Mouse (Mus musculus) hindbrain, postnatal 0 days (tissue): Measurements from ENCODE around the gene Krtap4-2. TPM values are rescaled to one million over a fixed set of nuclear protein-coding genes. Genes with fewer than 3 reads are reported as not detected.
"Not testable (repeated sequence)": the region's sequence is repeated elsewhere in the genome, so short reads cannot be mapped to it uniquely, and the experiment has no call there.

Experiments used
- ATAC-seq: fragments of 200-750 bp; cut with Nextera tagmentation; 2 replicates; pipeline ENCODE4 v1.8.0; 2017; ENCODE audit warnings: mild to moderate bottlenecking, moderate TSS enrichment, moderate library complexity
- DNase-seq: peaks from one replicate; pipeline ENCODE4 v3.0.0-alpha.2; 2015; ENCODE audit warnings: low spot score
- H3K27ac ChIP-seq: fragments of 300-500 bp; sonication (generic); 2 replicates; pipeline ENCODE4 v1.5.1; 2014; ENCODE audit warnings: mild to moderate bottlenecking
- H3K27me3 ChIP-seq: fragments of 300-500 bp; sonication (generic); 2 replicates; pipeline ENCODE4 v1.6.1; 2014; ENCODE audit warnings: low read length, mixed read lengths; ENCODE audit not compliant: insufficient read depth
- H3K36me3 ChIP-seq: fragments of 300-500 bp; sonication (generic); 2 replicates; pipeline ENCODE4 v1.6.1; 2014; ENCODE audit warnings: low read length, mixed read lengths; ENCODE audit not compliant: insufficient read depth
- H3K4me1 ChIP-seq: fragments of 300-500 bp; sonication (generic); 2 replicates; pipeline ENCODE4 v1.6.1; 2014; ENCODE audit warnings: antibody characterized with exemption, low read length, mixed read lengths; ENCODE audit not compliant: insufficient read depth
- H3K4me2 ChIP-seq: fragments of 300-500 bp; sonication (generic); 2 replicates; pipeline ENCODE4 v1.6.1; 2014; ENCODE audit warnings: low read depth, mild to moderate bottlenecking, low read length, moderate library complexity, mixed read lengths
- H3K4me3 ChIP-seq: fragments of 300-500 bp; sonication (generic); 2 replicates; pipeline ENCODE4 v1.5.1; 2014; ENCODE audit warnings: low read length
- H3K9ac ChIP-seq: fragments of 300-500 bp; sonication (generic); replicated peaks from 2 replicates; pipeline ENCODE4 v1.6.1; 2014; ENCODE audit warnings: mild to moderate bottlenecking, low read length, moderate library complexity, mixed read lengths
- H3K9me3 ChIP-seq: fragments of 300-500 bp; sonication (generic); 2 replicates; pipeline ENCODE4 v1.6.1; 2016; ENCODE audit warnings: low read length, mixed read lengths
- CTCF ChIP-seq: IDR thresholded peaks from 2 replicates; pipeline ENCODE4 v1.5.1; 2016; ENCODE audit warnings: antibody characterized with exemption, control low read depth, low read depth
- WGBS: fragments of 180-500 bp; shearing (Covaris S2); extraction: QIAGEN DNeasy Blood & Tissue Kit; methylation state at CpG from one replicate; pipeline ENCODE4 v1.1.7; 2014; 5-methylcytosine and 5-hydroxymethylcytosine counted together
- polyA plus RNA-seq: library from polyadenylated mRNA; unstranded; fragments of >200 nt; fragmentation: Nextera tagmentation; extraction: Ambion mirVana; gene quantifications from 2 replicates; pipeline ENCODE4 v1.2.1, GENCODE M21; 2015
- total RNA-seq: library from RNA; depleted of rRNA; stranded (reverse); fragments of >200 nt; gene quantifications from 2 replicates; pipeline ENCODE4 v1.2.3, GENCODE M21; 2014

The Krtap4-2 gene
- total and polyA plus RNA-seq, 2 experiments from 2014 or later: not detected

DNA sequence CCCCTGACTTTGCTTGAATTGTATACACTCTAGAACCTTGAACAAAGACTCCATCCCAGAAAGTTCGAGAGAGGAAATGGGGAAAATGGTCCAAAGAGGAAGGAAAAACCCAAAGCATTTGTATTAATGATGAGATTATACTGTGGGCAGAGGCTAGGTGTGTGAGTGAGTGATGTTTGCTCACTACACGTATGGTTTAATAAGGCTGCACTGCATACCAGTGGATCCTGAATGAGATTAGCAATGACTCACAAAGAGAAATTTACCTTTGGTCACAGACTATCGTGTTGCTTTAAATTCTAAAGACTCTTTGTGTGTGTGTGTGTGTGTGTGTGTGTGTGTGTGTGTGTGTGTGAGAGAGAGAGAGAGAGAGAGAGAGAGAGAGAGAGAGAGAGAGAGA lies 4.0 kb downstream of the Krtap4-2 start:
- no peak for ATAC-seq
- no peak for TF ChIP-seq CTCF
- Histone ChIP-seq H3K4me3 (no peak overlapping the region), H3K4me1 (no peaks in the 10 kb centered on the region), H3K4me2 (no peak overlapping the region), H3K36me3 (no peaks in the 10 kb centered on the region), H3K27ac (no peak overlapping the region), H3K9me3 (no peaks in the 10 kb centered on the region), H3K9ac (no peak overlapping the region), H3K27me3 (no peaks in the 10 kb centered on the region)
- WGBS: 80% methylated on average over 3 of the region's 3 CpGs
- no peak for DNase-seq

DNA sequence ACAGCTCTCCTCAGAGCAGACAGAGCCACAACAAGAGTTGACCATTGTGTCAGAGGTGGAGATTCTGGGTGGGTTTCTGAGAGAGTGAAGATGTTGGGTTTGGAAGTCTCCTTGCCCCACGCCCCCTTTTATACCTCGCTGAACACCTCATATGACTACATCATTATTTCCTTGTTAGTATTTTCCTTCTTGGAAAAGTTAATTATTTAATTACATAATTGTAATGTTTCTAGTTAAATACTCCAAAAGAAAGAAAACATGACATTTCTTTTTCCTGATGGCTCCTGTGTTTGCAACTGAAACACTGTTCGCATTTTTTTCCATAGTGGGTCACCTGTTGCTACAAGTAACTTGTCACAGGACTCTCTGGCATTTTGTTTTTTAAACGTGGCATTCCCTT lies 6.7 kb downstream of the Krtap4-2 start, which contains the start of gene Krtap4-1:
Gene Krtap4-1 (minus strand): TSS at position 101 of the 400 bp plus-strand sequence.
- WGBS: 86% methylated on average over 4 of the region's 4 CpGs
- no peak for ATAC-seq
- TF ChIP-seq CTCF: no peak

DNA sequence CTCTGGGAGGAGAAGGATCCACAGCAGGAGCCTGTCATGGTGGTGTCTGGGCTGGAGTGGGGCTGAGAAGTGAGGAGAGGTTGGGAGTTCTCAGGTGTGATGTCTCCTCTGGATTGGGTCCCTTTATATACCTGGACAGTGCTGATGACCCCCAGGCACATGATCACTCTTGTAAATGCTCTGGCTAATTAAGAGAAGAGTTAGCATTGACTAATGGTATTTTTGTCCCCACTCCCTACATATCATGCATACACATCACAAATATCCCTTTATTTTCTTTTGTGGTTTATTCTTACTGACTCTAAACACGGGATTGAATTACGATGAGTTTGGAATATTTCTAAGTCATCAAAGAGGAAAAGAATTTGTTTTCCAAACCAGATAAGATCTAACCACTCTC lies 14.5 kb downstream of the Krtap4-2 start, which contains the start of gene Gm11562:
Gene Gm11562 (minus strand): TSS at position 101 of the 400 bp plus-strand sequence.
- 89% methylated on average over 2 of the region's 2 CpGs for WGBS
- H3K9ac ChIP-seq: no peak within 1 kb of the TSS
- no peak for TF ChIP-seq CTCF
- H3K4me2 ChIP-seq: no peak within 1 kb of the TSS
- no peak within 1 kb of the TSS for H3K27ac ChIP-seq
- ATAC-seq: no peak
- H3K9me3 ChIP-seq: no peaks in the 10 kb centered on the region
- no peaks in the 10 kb centered on the region for H3K4me1 ChIP-seq
- no peak for DNase-seq
- no peaks in the 10 kb centered on the region for H3K27me3 ChIP-seq
- H3K36me3 ChIP-seq: no peaks in the 10 kb centered on the region
- H3K4me3 ChIP-seq: no peak within 1 kb of the TSS

More for the DNA sequence above, 6.7 kb downstream of the Krtap4-2 start, which contains the start of gene Krtap4-1:
- no peak within 1 kb of the TSS for H3K4me2 ChIP-seq
- H3K36me3 ChIP-seq: no peaks in the 10 kb centered on the region
- DNase-seq: no peak
- no peak within 1 kb of the TSS for H3K27ac ChIP-seq
- H3K9ac ChIP-seq: no peak within 1 kb of the TSS
- H3K9me3 ChIP-seq: no peaks in the 10 kb centered on the region
- no peaks in the 10 kb centered on the region for H3K4me1 ChIP-seq
- H3K27me3 ChIP-seq: no peaks in the 10 kb centered on the region
- H3K4me3 ChIP-seq: no peak within 1 kb of the TSS

DNA sequence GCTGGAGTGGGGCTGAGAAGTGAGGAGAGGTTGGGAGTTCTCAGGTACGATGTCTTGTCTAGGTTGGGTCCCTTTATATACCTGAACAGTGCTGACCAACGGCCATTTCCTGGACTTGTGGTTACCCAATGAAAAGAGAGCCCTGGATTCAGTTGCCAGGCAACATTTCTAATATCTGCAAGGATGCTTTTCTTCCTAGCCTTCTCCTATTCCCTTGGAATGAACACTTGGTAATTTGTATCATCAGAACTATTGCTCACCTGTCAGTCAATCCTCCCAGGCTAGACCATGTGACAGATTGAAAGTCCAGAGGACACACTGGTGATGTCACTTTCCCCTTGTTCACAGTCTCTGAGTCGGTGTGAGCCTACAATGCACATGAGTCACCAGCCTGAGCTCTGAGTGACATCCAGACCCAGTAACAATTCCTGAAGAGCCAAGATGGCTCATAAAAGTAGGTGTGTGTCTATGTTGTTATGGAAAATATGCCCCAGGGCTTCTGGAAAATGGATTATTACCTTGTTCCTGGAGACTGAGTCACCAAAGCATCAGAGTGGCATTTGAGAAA lies 20.0 kb downstream of the Krtap4-2 start, which contains the start of gene Krtap2-4:
Gene Krtap2-4 (minus strand): TSS at position 51 of the 568 bp plus-strand sequence.
- 58% methylated on average over 3 of the region's 3 CpGs for WGBS
- ATAC-seq (peak; percentile 21; the same call in 1 of the 2 replicates), DNase-seq (peak; percentile 2)
- TF ChIP-seq CTCF: no peak
- Histone ChIP-seq H3K27ac (no peak within 1 kb of the TSS), H3K36me3 (no peaks in the 10 kb centered on the region), H3K9me3 (no peaks in the 10 kb centered on the region), H3K4me2 (no peak within 1 kb of the TSS), H3K9ac (no peak within 1 kb of the TSS), H3K4me1 (no peaks in the 10 kb centered on the region), H3K27me3 (no peaks in the 10 kb centered on the region), H3K4me3 (no peak within 1 kb of the TSS)

DNA sequence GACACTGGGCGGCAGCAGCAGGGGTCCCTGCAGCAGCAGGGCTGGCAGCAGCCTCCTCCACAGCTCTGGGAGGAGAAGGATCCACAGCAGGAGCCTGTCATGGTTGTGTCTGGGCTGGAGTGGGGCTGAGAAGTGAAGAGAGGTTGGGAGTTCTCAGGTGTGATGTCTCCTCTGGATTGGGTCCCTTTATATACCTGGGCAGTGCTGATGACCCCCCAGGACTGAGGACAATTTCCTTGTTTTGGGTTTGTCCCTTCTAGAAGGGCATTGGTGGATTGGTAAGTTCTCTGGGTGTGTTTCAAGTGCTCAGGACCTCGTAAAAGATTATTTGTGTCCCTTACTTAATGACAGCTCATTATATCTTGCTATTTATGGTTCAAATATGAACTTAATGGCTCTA lies 24.8 kb downstream of the Krtap4-2 start, which contains the start of gene Gm11937:
Gene Gm11937 (minus strand): TSS at position 101 of the 400 bp plus-strand sequence.
- H3K9ac ChIP-seq, DNase-seq, H3K27ac ChIP-seq, H3K9me3 ChIP-seq, H3K4me2 ChIP-seq, ATAC-seq, H3K36me3 ChIP-seq, H3K4me1 ChIP-seq, H3K4me3 ChIP-seq, H3K27me3 ChIP-seq: not testable (repeated sequence)
- WGBS: 72% methylated on average over 1 of the region's 2 CpGs

DNA sequence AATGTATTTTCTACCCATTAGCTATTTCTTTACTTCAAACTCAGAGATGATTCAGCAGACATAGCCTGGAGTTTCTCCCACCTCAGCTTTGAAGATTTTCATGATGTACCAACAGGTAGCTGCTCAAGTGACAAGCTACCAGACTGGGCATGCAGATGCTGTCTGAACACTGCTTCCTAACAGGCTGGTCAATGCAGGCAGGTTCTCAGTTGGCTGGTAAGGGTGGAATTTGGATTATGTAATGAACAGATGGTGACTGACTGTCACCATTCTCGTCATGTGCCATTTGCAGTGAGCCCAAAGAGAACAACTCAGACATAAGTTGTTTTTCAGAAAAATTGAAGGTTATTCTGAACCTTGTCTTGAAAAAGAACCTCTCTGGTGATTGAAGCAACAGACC lies 25.8 kb downstream of the Krtap4-2 start:
- H3K4me1 ChIP-seq: no peaks in the 10 kb centered on the region
- no peak for TF ChIP-seq CTCF
- 60% methylated on average over 1 of the region's 1 CpGs for WGBS
- H3K9ac ChIP-seq: no peak overlapping the region
- no peaks in the 10 kb centered on the region for H3K36me3 ChIP-seq
- no peak overlapping the region for H3K4me2 ChIP-seq
- no peak overlapping the region for H3K4me3 ChIP-seq
- no peak overlapping the region for H3K27ac ChIP-seq
- ATAC-seq (no peak), DNase-seq (no peak)
- H3K27me3 ChIP-seq: no peaks in the 10 kb centered on the region
- no peaks in the 10 kb centered on the region for H3K9me3 ChIP-seq

DNA sequence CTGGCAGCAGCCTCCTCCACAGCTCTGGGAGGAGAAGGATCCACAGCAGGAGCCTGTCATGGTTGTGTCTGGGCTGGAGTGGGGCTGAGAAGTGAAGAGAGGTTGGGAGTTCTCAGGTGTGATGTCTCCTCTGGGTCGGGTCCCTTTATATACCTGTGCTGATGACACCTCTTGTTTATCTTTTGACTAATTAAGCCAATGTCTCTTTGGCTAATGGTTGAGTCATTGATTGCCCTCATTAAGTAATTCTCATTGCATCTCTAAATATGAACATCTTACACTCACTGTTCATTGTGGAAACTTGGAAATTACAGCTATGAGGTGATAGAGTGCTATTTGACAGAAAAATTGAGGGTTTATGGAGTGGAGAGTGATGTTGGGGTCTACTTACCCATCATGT lies 31.7 kb downstream of the Krtap4-2 start, which contains the start of gene Gm11938:
Gene Gm11938 (minus strand): TSS at position 101 of the 400 bp plus-strand sequence.
- DNase-seq, H3K4me1 ChIP-seq, H3K9ac ChIP-seq, H3K4me2 ChIP-seq, H3K9me3 ChIP-seq, H3K27ac ChIP-seq, H3K4me3 ChIP-seq, ATAC-seq, H3K27me3 ChIP-seq, H3K36me3 ChIP-seq: not testable (repeated sequence)
- WGBS: 76% methylated on average over 1 of the region's 1 CpGs

DNA sequence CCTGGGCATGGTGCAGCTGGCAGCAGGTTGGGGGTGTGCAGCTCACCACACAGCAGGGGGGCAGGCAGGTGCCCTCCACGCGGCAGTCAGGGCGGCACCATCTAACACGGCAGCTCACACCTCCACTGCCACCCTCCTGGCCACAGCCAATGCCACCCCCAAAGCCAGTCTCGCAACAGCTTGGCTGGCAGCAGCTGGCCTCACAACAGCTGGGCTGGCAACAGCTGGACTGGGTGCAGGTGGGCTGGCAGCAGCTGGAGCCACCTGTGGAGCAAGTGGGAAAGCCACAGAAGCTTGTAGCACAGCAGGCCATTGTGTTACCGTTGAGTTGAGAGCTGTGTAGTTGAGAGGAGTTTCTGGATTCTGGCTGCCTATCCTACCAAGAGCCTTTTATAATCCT lies 37.1 kb downstream of the Krtap4-2 start, which contains the start of gene Krtap9-3:
Gene Krtap9-3 (minus strand): TSS at position 364 of the 400 bp plus-strand sequence.
- not testable (repeated sequence) for H3K9me3 ChIP-seq, ATAC-seq, H3K4me2 ChIP-seq, H3K9ac ChIP-seq, H3K36me3 ChIP-seq, H3K4me1 ChIP-seq, H3K4me3 ChIP-seq, H3K27me3 ChIP-seq, DNase-seq, H3K27ac ChIP-seq
- WGBS: 79% methylated on average over 6 of the region's 6 CpGs
